In genomic region chr17:28100669-28101068, GRCm38 (mm10) we compare ENCODE assay signal across 14 mouse cellular contexts. TPM values are rescaled to one million over a fixed set of nuclear protein-coding genes. Genes with fewer than 3 reads are reported as not detected.
DNase-seq lines count a peak whose midpoint lies in the region; ATAC-seq and TF ChIP-seq lines count a peak whose summit lies in the region.
"Had no signal": no experiment of that assay in that cellular context is flagged by ENCODE, and none has a peak within 500 bp of the region (broad histone marks: within the 10 kb centered on the region; RNA-seq: fewer than 3 reads in every experiment).

No protein-coding gene starts in this region.

- H3K4me2 ChIP-seq in hindbrain, embryonic 12.5 days (replicated peaks), result no peak overlapping the region
- H3K4me2 ChIP-seq in lung, embryonic 14.5 days, result no peak overlapping the region
- H3K4me2 ChIP-seq in midbrain, embryonic 16.5 days (ENCODE audit: low read length), result no peak overlapping the region
- H3K4me2 ChIP-seq: forebrain, embryonic 15.5 days had no signal

- H3K9ac ChIP-seq in hindbrain, embryonic 12.5 days, result no peak overlapping the region
- no peak overlapping the region for H3K9ac ChIP-seq in lung, embryonic 14.5 days
- no peak overlapping the region for H3K9ac ChIP-seq in midbrain, embryonic 16.5 days (ENCODE audit: low read depth, low read length)
- H3K9ac ChIP-seq: forebrain, embryonic 15.5 days; limb, embryonic 13.5 days had no signal

- 90% methylated on average over 1 of the region's 1 CpGs for WGBS in hindbrain, embryonic 12.5 days
- 67% methylated on average over 1 of the region's 1 CpGs for WGBS in hindbrain, embryonic 10.5 days
- 87% methylated on average over 1 of the region's 1 CpGs for WGBS in lung, embryonic 14.5 days
- 84% methylated on average over 1 of the region's 1 CpGs for WGBS in midbrain, embryonic 16.5 days

- no peak overlapping the region for H3K4me3 ChIP-seq in hindbrain, embryonic 12.5 days
- H3K4me3 ChIP-seq in hindbrain, embryonic 10.5 days, result no peak overlapping the region
- no peak overlapping the region for H3K4me3 ChIP-seq in lung, embryonic 14.5 days (ENCODE audit: low read depth, low read length)
- H3K4me3 ChIP-seq in midbrain, embryonic 16.5 days (ENCODE audit: low read depth, low read length), result no peak overlapping the region
- H3K4me3 ChIP-seq: forebrain, embryonic 15.5 days; limb, embryonic 13.5 days had no signal

- TF ChIP-seq CTCF in lung, embryonic 14.5 days (IDR thresholded peaks at IDR 0.05; ENCODE audit: low read depth), result peak; percentile 33; the same call in 1 of the 2 replicates

- peaks cover 4% of the 10 kb centered on the region; the same call in 1 of the 2 replicates for H3K9me3 ChIP-seq in hindbrain, embryonic 12.5 days (replicated peaks)
- H3K9me3 ChIP-seq in hindbrain, embryonic 10.5 days, result no peaks in the 10 kb centered on the region
- H3K9me3 ChIP-seq in lung, embryonic 14.5 days (ENCODE audit: low read depth, low read length), result no peaks in the 10 kb centered on the region
- no peaks in the 10 kb centered on the region for H3K9me3 ChIP-seq in midbrain, embryonic 16.5 days (replicated peaks; ENCODE audit: control insufficient read depth, low read length, poor library complexity, severe bottlenecking)
- H3K9me3 ChIP-seq: forebrain, embryonic 15.5 days; limb, embryonic 13.5 days had no signal

- no peaks in the 10 kb centered on the region for H3K27me3 ChIP-seq in hindbrain, embryonic 12.5 days
- no peaks in the 10 kb centered on the region for H3K27me3 ChIP-seq in hindbrain, embryonic 10.5 days (ENCODE audit: insufficient read depth, poor library complexity, severe bottlenecking)
- H3K27me3 ChIP-seq in lung, embryonic 14.5 days (ENCODE audit: insufficient read depth, low read length), result no peaks in the 10 kb centered on the region
- no peaks in the 10 kb centered on the region for H3K27me3 ChIP-seq in midbrain, embryonic 16.5 days (ENCODE audit: control insufficient read depth, insufficient read depth, low read depth, low read length)
- H3K27me3 ChIP-seq: forebrain, embryonic 15.5 days; limb, embryonic 13.5 days had no signal

- H3K36me3 ChIP-seq in hindbrain, embryonic 12.5 days, result no peaks in the 10 kb centered on the region
- H3K36me3 ChIP-seq in hindbrain, embryonic 10.5 days, result no peaks in the 10 kb centered on the region
- H3K36me3 ChIP-seq in lung, embryonic 14.5 days (ENCODE audit: insufficient read depth), result no peaks in the 10 kb centered on the region
- H3K36me3 ChIP-seq in midbrain, embryonic 16.5 days (ENCODE audit: control insufficient read depth, insufficient read depth, low read length), result no peaks in the 10 kb centered on the region
- H3K36me3 ChIP-seq: forebrain, embryonic 15.5 days; limb, embryonic 13.5 days had no signal

- peak overlapping the region; percentile 56; the same call in 1 of the 2 replicates for H3K27ac ChIP-seq in hindbrain, embryonic 12.5 days
- H3K27ac ChIP-seq in hindbrain, embryonic 10.5 days, result no peak overlapping the region
- H3K27ac ChIP-seq in lung, embryonic 14.5 days (ENCODE audit: low read depth), result no peak overlapping the region
- peak overlapping the region; percentile 55 for H3K27ac ChIP-seq in midbrain, embryonic 16.5 days (ENCODE audit: low read length)
- H3K27ac ChIP-seq: forebrain, embryonic 15.5 days; limb, embryonic 13.5 days had no signal

- ATAC-seq in hindbrain, embryonic 12.5 days (ENCODE audit: low FRiP score), result no peak
- ATAC-seq in lung, embryonic 14.5 days (ENCODE audit: insufficient read depth), result no peak
- ATAC-seq in midbrain, embryonic 16.5 days, result no peak
- ATAC-seq: forebrain, embryonic 15.5 days had no signal

- DNase-seq in hindbrain, embryonic 10.5 days (ENCODE audit: low spot score), result no peak
- no peak for DNase-seq in lung, embryonic 14.5 days
- DNase-seq in lung, postnatal 10 days, result no peak
- peak; percentile 27 for DNase-seq in NIH3T3 (ENCODE audit: low read depth)
- no peak for DNase-seq in heart, adult 8-10 months (ENCODE audit: low spot score)
- no peak for DNase-seq in urinary bladder, postnatal 10 days (ENCODE audit: low spot score)
- DNase-seq: cerebellum, adult 18-20 months; gastrocnemius, postnatal 25 days; kidney, adult 8-10 months; thymus, postnatal 36 days had no signal

- H3K4me1 ChIP-seq in hindbrain, embryonic 12.5 days, result peaks cover 6% of the 10 kb centered on the region; the same call in 1 of the 2 replicates
- H3K4me1 ChIP-seq in hindbrain, embryonic 10.5 days (replicated peaks), result peaks cover 27% of the 10 kb centered on the region
- no peaks in the 10 kb centered on the region; the same call in 1 of the 2 replicates for H3K4me1 ChIP-seq in lung, embryonic 14.5 days (ENCODE audit: insufficient read depth)
- H3K4me1 ChIP-seq in midbrain, embryonic 16.5 days (ENCODE audit: control insufficient read depth, insufficient read depth, low read length), result peaks cover 15% of the 10 kb centered on the region
- H3K4me1 ChIP-seq: forebrain, embryonic 15.5 days had no signal

RNA-seq across cellular contexts. Expression of gene Tcp11, which starts 20.2 kb away (rescaled TPM):
- polyA plus RNA-seq in hindbrain, embryonic 12.5 days (2016; fragmentation: Nextera tagmentation; extraction: Ambion mirVana), result 1.9 and 2.6 TPM in 2 replicates
- 1.1 and 2.8 TPM in 2 replicates for polyA plus RNA-seq in hindbrain, embryonic 10.5 days (2016; fragmentation: Nextera tagmentation; extraction: Ambion mirVana)
- polyA plus RNA-seq in lung, embryonic 14.5 days (2014; fragmentation: Nextera tagmentation; extraction: Ambion mirVana), result 1.6 and 2.0 TPM in 2 replicates
- 2.0 TPM in 2 replicates for polyA plus RNA-seq in midbrain, embryonic 16.5 days (2015; fragmentation: Nextera tagmentation; extraction: Ambion mirVana)
- total RNA-seq in heart, adult 8-10 months (2022), result under 1 TPM in 1 of 4 experiments, not detected in 3; 0.24 TPM
- total RNA-seq: gastrocnemius, postnatal 25 days had no signal

RNA-seq across cellular contexts. Expression of gene Scube3, which starts 41.3 kb away (rescaled TPM):
- 11.1 and 12.4 TPM in 2 replicates for polyA plus RNA-seq in hindbrain, embryonic 12.5 days (2016; fragmentation: Nextera tagmentation; extraction: Ambion mirVana)
- polyA plus RNA-seq in hindbrain, embryonic 10.5 days (2016; fragmentation: Nextera tagmentation; extraction: Ambion mirVana), result 10.7 and 11.0 TPM in 2 replicates
- 2.2 and 2.5 TPM in 2 replicates for polyA plus RNA-seq in lung, embryonic 14.5 days (2014; fragmentation: Nextera tagmentation; extraction: Ambion mirVana)
- polyA plus RNA-seq in midbrain, embryonic 16.5 days (2015; fragmentation: Nextera tagmentation; extraction: Ambion mirVana), result 5.4 and 5.8 TPM in 2 replicates
- total RNA-seq in heart, adult 8-10 months (2022), result under 1 TPM; 0.28 to 0.80 (median 0.54) TPM

Comparison
In these comparisons a context has a peak if more than half of its experiments do, and no peak if none do; other contexts are left out.
1. H3K27ac ChIP-seq: peak in hindbrain, embryonic 12.5 days (single experiment) and midbrain, embryonic 16.5 days (single experiment); none in hindbrain, embryonic 10.5 days (single experiment) and lung, embryonic 14.5 days (single experiment).